Mouse (Mus musculus) kidney, adult 2 months (tissue): Measurements from ENCODE around the gene Ephb3.

ENCODE experiments used
- CTCF ChIP-seq: fragments of 200-500 bp; conservative IDR thresholded peaks from 2 replicates; pipeline ENCODE4 v1.5.1; 2011; ENCODE audit warnings: low read depth, mild to moderate bottlenecking, control low read depth, low read length, moderate library complexity, mixed read lengths; ENCODE audit not compliant: insufficient read depth, insufficient read length
- POLR2A ChIP-seq: fragments of 200-500 bp; IDR thresholded peaks from one replicate; pipeline ENCODE4 v1.6.1; 2011; ENCODE audit warnings: low read depth, low read length, control low read depth

DNA sequence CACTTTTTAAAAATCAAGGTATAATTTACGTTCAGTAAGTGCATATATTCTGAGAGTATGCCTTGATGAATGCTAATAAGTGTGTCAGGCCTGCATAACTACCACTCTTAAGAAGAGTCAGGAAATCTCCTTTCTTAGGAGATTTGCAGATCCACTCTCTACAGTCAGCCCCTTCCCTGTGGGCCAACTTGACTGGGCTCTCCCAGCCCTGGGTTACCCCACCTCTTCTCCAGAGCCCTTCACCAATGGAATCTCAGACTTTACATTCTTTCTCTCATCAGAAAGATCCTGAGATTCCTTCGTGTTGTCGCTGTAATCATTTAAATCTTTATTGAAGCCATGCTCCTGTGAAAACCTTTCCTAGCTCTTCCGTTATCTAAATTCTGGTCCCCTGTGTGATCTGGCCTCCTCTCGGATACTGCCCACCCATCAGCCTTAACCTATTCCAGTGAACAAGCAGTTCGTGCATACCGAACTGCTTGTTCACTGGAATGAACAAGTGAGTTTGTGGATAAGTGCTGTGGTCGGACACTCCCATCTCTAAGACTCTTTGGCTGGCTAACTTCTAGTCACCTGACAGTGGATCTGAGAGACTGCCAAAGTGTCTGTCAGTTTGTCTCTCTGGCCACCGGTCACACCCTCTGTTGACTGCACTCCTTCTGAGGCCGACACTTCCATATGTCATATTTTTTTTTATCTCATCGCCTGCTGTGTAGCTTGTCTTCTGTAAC lies 51.2 kb downstream of the Ephb3 start:
- TF ChIP-seq CTCF (no peak), POLR2A (no peak)
